Mouse (Mus musculus) stomach, embryonic 14.5 days (tissue): Measurements from ENCODE around the gene 5330417C22Rik. TPM values are rescaled to one million over a fixed set of nuclear protein-coding genes. Genes with fewer than 3 reads are reported as not detected.

Source experiments
- ATAC-seq: fragments of 200-750 bp; cut with Nextera tagmentation; 2 replicates; pipeline ENCODE4 v1.8.0; 2017; ENCODE audit warnings: low read depth, moderate TSS enrichment; ENCODE audit not compliant: insufficient number of reproducible peaks, insufficient read depth, low FRiP score
- H3K27ac ChIP-seq: fragments of 300-500 bp; sonication (generic); 2 replicates; pipeline ENCODE4 v1.5.1; 2014; ENCODE audit warnings: mild to moderate bottlenecking, low read length, moderate library complexity, mixed read lengths
- H3K27me3 ChIP-seq: fragments of 300-500 bp; sonication (generic); 2 replicates; pipeline ENCODE4 v1.6.1; 2014; ENCODE audit warnings: low read length, control low read depth, mixed read lengths; ENCODE audit not compliant: control insufficient read depth, insufficient read depth
- H3K36me3 ChIP-seq: fragments of 300-500 bp; sonication (generic); 2 replicates; pipeline ENCODE4 v1.6.1; 2014; ENCODE audit warnings: mild to moderate bottlenecking, control low read depth, low read length, moderate library complexity, mixed read lengths; ENCODE audit not compliant: control insufficient read depth, insufficient read depth
- H3K4me1 ChIP-seq: fragments of 300-500 bp; sonication (generic); 2 replicates; pipeline ENCODE4 v1.6.1; 2014; ENCODE audit warnings: low read length, control low read depth, mixed read lengths; ENCODE audit not compliant: control insufficient read depth, insufficient read depth
- H3K4me2 ChIP-seq: fragments of 300-500 bp; sonication (generic); replicated peaks from 2 replicates; pipeline ENCODE4 v1.6.1; 2014; ENCODE audit warnings: low read depth, low read length, control low read depth
- H3K4me3 ChIP-seq: fragments of 300-500 bp; sonication (generic); 2 replicates; pipeline ENCODE4 v1.5.1; 2014; ENCODE audit warnings: low read depth, low read length, control low read depth
- H3K9ac ChIP-seq: fragments of 300-500 bp; sonication (generic); replicated peaks from 2 replicates; pipeline ENCODE4 v1.6.1; 2014; ENCODE audit warnings: low read depth, mild to moderate bottlenecking, control low read depth, low read length, moderate library complexity, mixed read lengths
- H3K9me3 ChIP-seq: fragments of 300-500 bp; sonication (generic); 2 replicates; pipeline ENCODE4 v1.6.1; 2016; ENCODE audit warnings: low read depth, low read length, control low read depth; ENCODE audit not compliant: control insufficient read depth
- WGBS: fragments of 180-500 bp; shearing (Covaris S2); extraction: QIAGEN DNeasy Blood & Tissue Kit; methylation state at CpG from one replicate; pipeline ENCODE4 v1.1.7; 2014; 5-methylcytosine and 5-hydroxymethylcytosine counted together
- polyA plus RNA-seq: library from polyadenylated mRNA; unstranded; fragments of >200 nt; fragmentation: Nextera tagmentation; extraction: Ambion mirVana; gene quantifications from 2 replicates; pipeline ENCODE4 v1.2.1, GENCODE M21; 2014

5330417C22Rik gene
- polyA plus RNA-seq, 1 experiment from 2014 or later, result 7.4 TPM

- no peak overlapping the region for H3K4me2 ChIP-seq
- WGBS, result 50% methylated on average over 4 of the region's 4 CpGs
These were observed 40.9 kb downstream of the 5330417C22Rik start for GRCm38 (mm10) chr3:108495486-108495885.

GRCm38 (mm10) chr3:108494861-108495474 is 41.4 kb downstream of the 5330417C22Rik start:
- WGBS, result 82% methylated on average over 9 of the region's 9 CpGs
- ATAC-seq, result no peak

More at GRCm38 (mm10) chr3:108495486-108495885, 40.9 kb downstream of the 5330417C22Rik start:
- Histone ChIP-seq H3K4me3 (no peak overlapping the region), H3K36me3 (no peaks in the 10 kb centered on the region), H3K9ac (no peak overlapping the region), H3K4me1 (no peaks in the 10 kb centered on the region), H3K9me3 (no peaks in the 10 kb centered on the region), H3K27me3 (no peaks in the 10 kb centered on the region), H3K27ac (no peak overlapping the region)
- ATAC-seq, result no peak

GRCm38 (mm10) chr3:108489968-108490367 is 46.4 kb downstream of the 5330417C22Rik start:
- Histone ChIP-seq H3K27me3 (no peaks in the 10 kb centered on the region), H3K4me3 (no peak overlapping the region), H3K9ac (no peak overlapping the region), H3K27ac (no peak overlapping the region), H3K9me3 (no peaks in the 10 kb centered on the region), H3K36me3 (no peaks in the 10 kb centered on the region), H3K4me2 (no peak overlapping the region), H3K4me1 (no peaks in the 10 kb centered on the region)
- WGBS, result 44% methylated on average over 3 of the region's 3 CpGs
- no peak for ATAC-seq

More at GRCm38 (mm10) chr3:108494861-108495474, 41.4 kb downstream of the 5330417C22Rik start:
- no peaks in the 10 kb centered on the region for H3K27me3 ChIP-seq
- H3K4me2 ChIP-seq, result no peak overlapping the region
- H3K9ac ChIP-seq, result no peak overlapping the region
- H3K36me3 ChIP-seq, result no peaks in the 10 kb centered on the region
- H3K4me3 ChIP-seq, result no peak overlapping the region
- no peaks in the 10 kb centered on the region for H3K4me1 ChIP-seq
- H3K9me3 ChIP-seq, result no peaks in the 10 kb centered on the region
- no peak overlapping the region for H3K27ac ChIP-seq

GRCm38 (mm10) chr3:108484749-108485148 is 51.6 kb downstream of the 5330417C22Rik start:
- no peak overlapping the region for H3K4me3 ChIP-seq
- H3K4me1 ChIP-seq, result no peaks in the 10 kb centered on the region
- H3K9ac ChIP-seq, result no peak overlapping the region
- H3K27me3 ChIP-seq, result no peaks in the 10 kb centered on the region
- H3K4me2 ChIP-seq, result no peak overlapping the region
- no peak for ATAC-seq
- no peak overlapping the region for H3K27ac ChIP-seq
- 68% methylated on average over 4 of the region's 4 CpGs for WGBS
- H3K9me3 ChIP-seq, result 0 out of 2 replicates have a peak, but pooled peaks cover 3% of the 10 kb centered on the region
- no peaks in the 10 kb centered on the region for H3K36me3 ChIP-seq

GRCm38 (mm10) chr3:108478800-108479199 is 57.5 kb downstream of the 5330417C22Rik start:
- no peaks in the 10 kb centered on the region for H3K27me3 ChIP-seq
- no peaks in the 10 kb centered on the region for H3K36me3 ChIP-seq
- H3K4me1 ChIP-seq, result no peaks in the 10 kb centered on the region
- ATAC-seq, result no peak
- peak overlapping the region; percentile 80; the same call in 1 of the 2 replicates for H3K27ac ChIP-seq
- no peak overlapping the region for H3K9ac ChIP-seq
- 75% methylated on average over 4 of the region's 4 CpGs for WGBS
- 0 out of 2 replicates have a peak, but pooled peaks cover 3% of the 10 kb centered on the region for H3K9me3 ChIP-seq
- no peak overlapping the region for H3K4me2 ChIP-seq
- no peak overlapping the region for H3K4me3 ChIP-seq

- no peak overlapping the region for H3K9ac ChIP-seq
- no peaks in the 10 kb centered on the region for H3K27me3 ChIP-seq
- no peak overlapping the region for H3K4me2 ChIP-seq
- H3K4me3 ChIP-seq, result no peak overlapping the region
- H3K36me3 ChIP-seq, result no peaks in the 10 kb centered on the region
- 38% methylated on average over 14 of the region's 14 CpGs for WGBS
- H3K9me3 ChIP-seq, result no peaks in the 10 kb centered on the region
- peak; percentile 91 for ATAC-seq
- H3K27ac ChIP-seq, result peak overlapping the region; percentile 80
- 0 out of 2 replicates have a peak, but pooled peaks cover 3% of the 10 kb centered on the region for H3K4me1 ChIP-seq
These were observed 59.3 kb downstream of the 5330417C22Rik start for GRCm38 (mm10) chr3:108476761-108477619.

GRCm38 (mm10) chr3:108475496-108475895 is 60.8 kb downstream of the 5330417C22Rik start:
- ATAC-seq, result no peak
- Histone ChIP-seq H3K4me3 (no peak overlapping the region), H3K36me3 (no peaks in the 10 kb centered on the region), H3K27ac (peak overlapping the region; percentile 80; the same call in 1 of the 2 replicates), H3K4me1 (0 out of 2 replicates have a peak, but pooled peaks cover 3% of the 10 kb centered on the region), H3K27me3 (no peaks in the 10 kb centered on the region), H3K9ac (no peak overlapping the region), H3K9me3 (no peaks in the 10 kb centered on the region), H3K4me2 (no peak overlapping the region)
- 57% methylated on average over 5 of the region's 5 CpGs for WGBS

GRCm38 (mm10) chr3:108474969-108475368 is 61.4 kb downstream of the 5330417C22Rik start:
- no peak overlapping the region for H3K4me2 ChIP-seq

More at GRCm38 (mm10) chr3:108474969-108475368, 61.4 kb downstream of the 5330417C22Rik start:
- no peaks in the 10 kb centered on the region for H3K9me3 ChIP-seq
- H3K4me3 ChIP-seq, result no peak overlapping the region
- no peaks in the 10 kb centered on the region for H3K27me3 ChIP-seq
- ATAC-seq, result no peak
- H3K27ac ChIP-seq, result peak overlapping the region; percentile 29; the same call in 1 of the 2 replicates
- WGBS, result 86% methylated on average over 7 of the region's 7 CpGs
- no peak overlapping the region for H3K9ac ChIP-seq
- 0 out of 2 replicates have a peak, but pooled peaks cover 3% of the 10 kb centered on the region for H3K4me1 ChIP-seq
- H3K36me3 ChIP-seq, result no peaks in the 10 kb centered on the region
